Mouse (Mus musculus) megakaryocyte, embryonic 14.5 days (primary cell): Measurements from ENCODE around the gene Spint3.

Source experiments
- FLI1 ChIP-seq: IDR thresholded peaks from 2 replicates; pipeline ENCODE4 v1.6.1; 2012; ENCODE audit warnings: low read length, inconsistent platforms, mixed read lengths
- GATA1 ChIP-seq: IDR thresholded peaks from 3 replicates; pipeline ENCODE4 v1.6.1; 2012; ENCODE audit warnings: mixed read lengths, low read length, inconsistent platforms, borderline replicate concordance

DNA sequence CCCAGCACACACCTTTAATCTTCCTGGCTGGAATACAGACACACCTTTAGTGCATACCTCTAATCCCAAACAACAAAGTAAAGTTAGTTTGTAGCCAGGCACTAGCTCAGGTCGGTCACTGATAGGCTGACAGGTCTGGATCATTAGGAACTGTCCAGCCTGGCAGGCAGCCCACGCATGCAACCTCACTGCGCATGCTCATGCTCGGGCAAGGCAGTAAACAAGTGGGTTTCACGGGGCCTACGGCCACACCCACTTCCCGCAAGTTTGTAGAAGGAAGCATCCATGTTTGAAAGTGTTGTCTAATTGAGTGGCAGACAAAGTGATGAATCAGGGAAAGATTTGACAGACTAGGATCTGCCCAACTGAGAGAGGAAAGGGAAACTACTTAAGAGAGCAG lies 30.7 kb downstream of the Spint3 start:
- TF ChIP-seq GATA1 = no peak
- no peak for TF ChIP-seq FLI1
